Mouse (Mus musculus) myocyte (in vitro differentiated cells): ENCODE measurements at regions not wholly inside any gene's neighbourhood (a gene's known extent, or its start where the extent isn't known, plus 50 kb on each side); places are given as distances from the start of the nearest gene placed in this dataset.

ENCODE experiments used
- H3K27me3 ChIP-seq: one replicate; pipeline ENCODE4 v1.6.1; 2011; ENCODE audit not compliant: control insufficient read depth, insufficient read depth, insufficient read length
- H3K36me3 ChIP-seq: one replicate; pipeline ENCODE4 v1.6.1; 2011; ENCODE audit not compliant: control insufficient read depth, insufficient read depth
- H3K4me2 ChIP-seq: one replicate; pipeline ENCODE4 v1.6.1; 2011; ENCODE audit warnings: low read depth, control low read depth
- H3K4me3 ChIP-seq: one replicate; pipeline ENCODE4 v1.5.1; 2011; ENCODE audit warnings: mild to moderate bottlenecking, control low read depth, moderate library complexity
- H3K79me2 ChIP-seq: one replicate; pipeline ENCODE4 v1.6.1; 2011; ENCODE audit not compliant: control insufficient read depth, insufficient read depth
- H3ac ChIP-seq: one replicate; pipeline ENCODE4 v1.6.1; 2011; ENCODE audit not compliant: control insufficient read depth, insufficient read length
- CEBPB ChIP-seq: IDR thresholded peaks from 2 replicates; pipeline ENCODE4 v1.6.1; 2011; ENCODE audit warnings: mild to moderate bottlenecking, moderate library complexity; ENCODE audit not compliant: poor library complexity, insufficient read depth, severe bottlenecking
- E2F4 ChIP-seq: IDR thresholded peaks from one replicate; pipeline ENCODE4 v1.6.1; 2011; ENCODE audit warnings: mild to moderate bottlenecking, control low read depth, moderate library complexity; ENCODE audit not compliant: insufficient read depth
- MAX ChIP-seq: IDR thresholded peaks from one replicate; pipeline ENCODE4 v1.6.1; 2011; ENCODE audit warnings: low read depth, mild to moderate bottlenecking, control low read depth
- MYOD1 ChIP-seq, 3 experiments: IDR thresholded peaks; one replicate each; pipeline ENCODE4 v1.6.1; 2011; ENCODE audit warnings: control low read depth in 2 of 3, low read depth in 2 of 3, mild to moderate bottlenecking in 2 of 3, moderate library complexity in 1 of 3; ENCODE audit not compliant: insufficient read length in 2 of 3, control insufficient read depth in 1 of 3
- MYOG ChIP-seq, 3 experiments: IDR thresholded peaks; one replicate each; pipeline ENCODE4 v1.6.1; 2011; ENCODE audit warnings: control low read depth in 2 of 3, low read depth in 2 of 3, mild to moderate bottlenecking in 2 of 3; ENCODE audit not compliant: insufficient read length in 2 of 3, control insufficient read depth in 1 of 3, insufficient read depth in 1 of 3
- POLR2A ChIP-seq: IDR thresholded peaks from one replicate; pipeline ENCODE4 v1.6.1; 2011; ENCODE audit warnings: low read depth, mild to moderate bottlenecking, control low read depth, moderate library complexity; ENCODE audit not compliant: insufficient read length
- POLR2AphosphoS2 ChIP-seq: IDR thresholded peaks from one replicate; pipeline ENCODE4 v1.6.1; 2011; ENCODE audit warnings: low read depth, control low read depth; ENCODE audit not compliant: insufficient read length
- REST ChIP-seq: IDR thresholded peaks from one replicate; pipeline ENCODE4 v1.6.1; 2011; ENCODE audit warnings: mild to moderate bottlenecking, control low read depth, moderate library complexity; ENCODE audit not compliant: insufficient read depth, insufficient read length
- SRF ChIP-seq: IDR thresholded peaks from one replicate; pipeline ENCODE4 v1.6.1; 2011; ENCODE audit warnings: low read depth; ENCODE audit not compliant: control insufficient read depth, insufficient read length
- TCF12 ChIP-seq: IDR thresholded peaks from one replicate; pipeline ENCODE4 v1.6.1; 2011; ENCODE audit warnings: mild to moderate bottlenecking, control low read depth; ENCODE audit not compliant: poor library complexity, insufficient read depth, severe bottlenecking
- TCF3 ChIP-seq: IDR thresholded peaks from one replicate; pipeline ENCODE4 v1.6.1; 2011; ENCODE audit warnings: low read depth, control low read depth; ENCODE audit not compliant: insufficient read length
- USF1 ChIP-seq: IDR thresholded peaks from one replicate; pipeline ENCODE4 v1.6.1; 2011; ENCODE audit warnings: low read depth, mild to moderate bottlenecking, control low read depth, moderate library complexity

- H3K4me3 ChIP-seq, result no peak overlapping the region
- H3K4me2 ChIP-seq, result no peak overlapping the region
- no peaks in the 10 kb centered on the region for H3K27me3 ChIP-seq
- no peaks in the 10 kb centered on the region for H3K79me2 ChIP-seq
- no peaks in the 10 kb centered on the region for H3K36me3 ChIP-seq
- TF ChIP-seq POLR2A, result no peak
- no peak for TF ChIP-seq CEBPB
- no peak for TF ChIP-seq MYOD1 (IDR thresholded peaks at IDR 0.05; ENCODE audit: control insufficient read depth in 1 of 3, insufficient read length in 2 of 3, low read depth in 2 of 3)
- no peak for TF ChIP-seq E2F4
- no peak for TF ChIP-seq REST
- no peak for TF ChIP-seq TCF12
- no peak for TF ChIP-seq TCF3
- no peak overlapping the region for H3ac ChIP-seq
Measured at GRCm38 (mm10) chr19:18273415-18273814, 358.2 kb downstream of the Ostf1 start.

- H3K4me3 ChIP-seq, result no peak overlapping the region
Measured at GRCm38 (mm10) chr19:18255074-18255684, 376.4 kb downstream of the Ostf1 start.

GRCm38 (mm10) chr19:18253333-18253732, 378.3 kb downstream of the Ostf1 start:
- no peaks in the 10 kb centered on the region for H3K79me2 ChIP-seq
- no peaks in the 10 kb centered on the region for H3K36me3 ChIP-seq
- no peak overlapping the region for H3K4me2 ChIP-seq
- no peak overlapping the region for H3ac ChIP-seq
- H3K27me3 ChIP-seq, result no peaks in the 10 kb centered on the region
- TF ChIP-seq MAX, result no peak
- no peak for TF ChIP-seq SRF
- no peak for TF ChIP-seq USF1
- TF ChIP-seq REST, result no peak
- TF ChIP-seq TCF3, result no peak
- TF ChIP-seq POLR2A, result no peak
- no peak for TF ChIP-seq TCF12
- no peak for TF ChIP-seq MYOD1 (IDR thresholded peaks at IDR 0.05; ENCODE audit: control insufficient read depth in 1 of 3, insufficient read length in 2 of 3, low read depth in 2 of 3)
- no peak for TF ChIP-seq POLR2AphosphoS2
- TF ChIP-seq E2F4, result no peak
- TF ChIP-seq MYOG (IDR thresholded peaks at IDR 0.05; ENCODE audit: control insufficient read depth in 1 of 3, insufficient read depth in 1 of 3, insufficient read length in 2 of 3, low read depth in 2 of 3), result no peak
- no peak for TF ChIP-seq CEBPB
- no peak overlapping the region for H3K4me3 ChIP-seq

More at GRCm38 (mm10) chr19:18255074-18255684, 376.4 kb downstream of the Ostf1 start:
- Histone ChIP-seq H3ac (no peak overlapping the region), H3K27me3 (no peaks in the 10 kb centered on the region), H3K36me3 (no peaks in the 10 kb centered on the region), H3K4me2 (no peak overlapping the region), H3K79me2 (no peaks in the 10 kb centered on the region)
- TF ChIP-seq POLR2A (no peak), CEBPB (no peak), MYOD1 (IDR thresholded peaks at IDR 0.05; ENCODE audit: control insufficient read depth in 1 of 3, insufficient read length in 2 of 3, low read depth in 2 of 3) (no peak), MYOG (IDR thresholded peaks at IDR 0.05; ENCODE audit: control insufficient read depth in 1 of 3, insufficient read depth in 1 of 3, insufficient read length in 2 of 3, low read depth in 2 of 3) (no peak), REST (no peak), MAX (no peak), USF1 (no peak), POLR2AphosphoS2 (no peak), SRF (no peak), TCF3 (no peak), TCF12 (no peak), E2F4 (no peak)
